Mouse (Mus musculus) C2C12 (cell line): ENCODE results near the gene Nck1. TPM values are rescaled to one million over a fixed set of nuclear protein-coding genes. Genes with fewer than 3 reads are reported as not detected.
A peak's percentile ranks its signal among the peaks of the same experiment; 100 is the strongest.

Source experiments
- H3K27me3 ChIP-seq: one replicate; pipeline ENCODE4 v1.6.1; 2011; ENCODE audit not compliant: control insufficient read depth, insufficient read depth, insufficient read length
- H3K36me3 ChIP-seq: one replicate; pipeline ENCODE4 v1.6.1; 2011; ENCODE audit not compliant: control insufficient read depth, insufficient read depth
- H3K4me3 ChIP-seq: one replicate; pipeline ENCODE4 v1.5.1; 2011; ENCODE audit warnings: mild to moderate bottlenecking, control low read depth; ENCODE audit not compliant: poor library complexity, insufficient read depth, severe bottlenecking
- H3K79me2 ChIP-seq: one replicate; pipeline ENCODE4 v1.6.1; 2011; ENCODE audit not compliant: control insufficient read depth, insufficient read depth
- H3K79me3 ChIP-seq: one replicate; pipeline ENCODE4 v1.6.1; 2011; ENCODE audit warnings: low read depth, control low read depth
- H3ac ChIP-seq: one replicate; pipeline ENCODE3; 2011; ENCODE audit warnings: low read depth; ENCODE audit not compliant: control insufficient read depth, insufficient read length
- CEBPB ChIP-seq: IDR thresholded peaks from one replicate; pipeline ENCODE4 v1.6.1; 2011; ENCODE audit warnings: low read depth, mild to moderate bottlenecking, control low read depth, moderate library complexity
- CTCF ChIP-seq: IDR thresholded peaks from one replicate; pipeline ENCODE4 v1.5.1; 2011; ENCODE audit not compliant: control insufficient read depth, insufficient read depth, insufficient read length
- FOSL1 ChIP-seq: IDR thresholded peaks from one replicate; pipeline ENCODE4 v1.8.0; 2011; ENCODE audit warnings: mild to moderate bottlenecking, low read length; ENCODE audit not compliant: poor library complexity, insufficient read depth, severe bottlenecking
- MAX ChIP-seq: IDR thresholded peaks from one replicate; pipeline ENCODE4 v1.6.1; 2011; ENCODE audit warnings: mild to moderate bottlenecking, control low read depth
- MYOD1 ChIP-seq: IDR thresholded peaks from one replicate; pipeline ENCODE4 v1.6.1; 2011; ENCODE audit warnings: low read depth; ENCODE audit not compliant: control insufficient read depth, insufficient read length
- MYOG ChIP-seq: IDR thresholded peaks from one replicate; pipeline ENCODE4 v1.6.1; 2011; ENCODE audit not compliant: control insufficient read depth, insufficient read length; ENCODE audit errors: extremely low read depth
- USF1 ChIP-seq: IDR thresholded peaks from one replicate; pipeline ENCODE4 v1.6.1; 2011; ENCODE audit warnings: low read depth, mild to moderate bottlenecking, control low read depth, moderate library complexity
- polyA plus RNA-seq: library from polyadenylated mRNA; unstranded; fragments of >200 nt; fragmentation: generic; extraction: Trizol; gene quantifications from one replicate; pipeline ENCODE4 v1.2.1, GENCODE M21; 2012; ENCODE audit warnings: missing spikeins

The Nck1 gene
- polyA plus RNA-seq, 1 experiment = 17.1 TPM

GRCm38 (mm10) chr9:100457971-100458681, 87.8 kb downstream of the Nck1 start:
- no peaks in the 10 kb centered on the region for H3K36me3 ChIP-seq
- H3K79me2 ChIP-seq = no peaks in the 10 kb centered on the region
- no peak overlapping the region for H3K4me3 ChIP-seq
- no peak for TF ChIP-seq MAX
- no peak for TF ChIP-seq MYOG
- TF ChIP-seq CTCF = no peak
- no peak for TF ChIP-seq USF1
- no peak for TF ChIP-seq FOSL1
- TF ChIP-seq CEBPB = no peak
- TF ChIP-seq MYOD1 = no peak
- H3K79me3 ChIP-seq = no peaks in the 10 kb centered on the region
- H3K27me3 ChIP-seq = no peaks in the 10 kb centered on the region
- H3ac ChIP-seq = no peak overlapping the region

GRCm38 (mm10) chr9:100454664-100454993, 91.3 kb downstream of the Nck1 start:
- no peak for TF ChIP-seq FOSL1
- Histone ChIP-seq H3K4me3 (peak overlapping the region; percentile 11), H3ac (peak overlapping the region; percentile 68), H3K27me3 (no peaks in the 10 kb centered on the region), H3K79me2 (no peaks in the 10 kb centered on the region), H3K36me3 (no peaks in the 10 kb centered on the region), H3K79me3 (no peaks in the 10 kb centered on the region)

GRCm38 (mm10) chr9:100453944-100454663, 91.8 kb downstream of the Nck1 start:
- H3ac ChIP-seq = peak overlapping the region; percentile 68
- peak; percentile 60 for TF ChIP-seq CEBPB
- TF ChIP-seq MYOG = no peak
- TF ChIP-seq CTCF = peak; percentile 6
- TF ChIP-seq MAX = no peak
- no peaks in the 10 kb centered on the region for H3K79me3 ChIP-seq
- H3K4me3 ChIP-seq = peak overlapping the region; percentile 14
- no peaks in the 10 kb centered on the region for H3K27me3 ChIP-seq
- no peaks in the 10 kb centered on the region for H3K36me3 ChIP-seq
- no peaks in the 10 kb centered on the region for H3K79me2 ChIP-seq

- Histone ChIP-seq H3K36me3 (no peaks in the 10 kb centered on the region), H3K79me3 (no peaks in the 10 kb centered on the region), H3ac (no peak overlapping the region), H3K79me2 (no peaks in the 10 kb centered on the region), H3K27me3 (no peaks in the 10 kb centered on the region), H3K4me3 (no peak overlapping the region)
- no peak for TF ChIP-seq MYOG
- no peak for TF ChIP-seq MAX
- TF ChIP-seq MYOD1 = no peak
- TF ChIP-seq CTCF = no peak
- TF ChIP-seq USF1 = no peak
- TF ChIP-seq FOSL1 = no peak
Measured at GRCm38 (mm10) chr9:100452432-100452831, 93.5 kb downstream of the Nck1 start.

- Histone ChIP-seq H3ac (no peak overlapping the region), H3K4me3 (peak overlapping the region; percentile 18), H3K79me3 (no peaks in the 10 kb centered on the region), H3K36me3 (no peaks in the 10 kb centered on the region), H3K27me3 (no peaks in the 10 kb centered on the region), H3K79me2 (no peaks in the 10 kb centered on the region)
- TF ChIP-seq USF1 = no peak
- TF ChIP-seq MYOD1 = no peak
- TF ChIP-seq CTCF = peak; percentile 32
Measured at GRCm38 (mm10) chr9:100446059-100446686, 99.8 kb downstream of the Nck1 start.

Other genes starting within 250 kb of the Nck1 start
- gene Il20rb, start 59.3 kb downstream of the Nck1 start, polyA plus RNA-seq = 0.35 TPM
- gene Slc35g2, start 25.0 kb upstream of the Nck1 start, polyA plus RNA-seq = not detected
- gene Stag1, start 51.7 kb upstream of the Nck1 start, polyA plus RNA-seq = 6.6 TPM